Mouse (Mus musculus): ENCODE data around the gene Taar7a.

- TF ChIP-seq CTCF (IDR thresholded peaks at IDR 0.05; ENCODE audit: low read depth, low read length): no peak
- TF ChIP-seq POLR2A (IDR thresholded peaks at IDR 0.05; ENCODE audit: borderline replicate concordance, low read depth, low read length): no peak
Measured at GRCm38 (mm10) chr10:23986419-23986818, 6.9 kb downstream of the Taar7a start.

Data from bone marrow macrophage, adult 2 months (primary cell).